Mouse (Mus musculus) limb, embryonic 14.5 days (tissue): ENCODE measurements at regions not wholly inside any gene's neighbourhood (a gene's known extent, or its start where the extent isn't known, plus 50 kb on each side); places are given as distances from the start of the nearest gene placed in this dataset.
"Not testable (repeated sequence)": the region's sequence is repeated elsewhere in the genome, so short reads cannot be mapped to it uniquely, and the experiment has no call there.

ENCODE experiments used
- ATAC-seq: fragments of 200-750 bp; cut with Nextera tagmentation; 2 replicates; pipeline ENCODE4 v1.8.0; 2017; ENCODE audit warnings: low read depth, moderate number of reproducible peaks, moderate TSS enrichment; ENCODE audit not compliant: low FRiP score
- DNase-seq: peaks from one replicate; pipeline ENCODE4 v3.0.0-alpha.2; 2015; ENCODE audit warnings: low spot score
- H3K27ac ChIP-seq: fragments of 300-500 bp; sonication (generic); replicated peaks from 2 replicates; pipeline ENCODE4 v1.5.1; 2014; ENCODE audit warnings: low read depth, mild to moderate bottlenecking, low read length, moderate library complexity, mixed read lengths
- H3K27me3 ChIP-seq: fragments of 300-500 bp; sonication (generic); 2 replicates; pipeline ENCODE4 v1.6.1; 2014; ENCODE audit warnings: low read length, mixed read lengths; ENCODE audit not compliant: control insufficient read depth, insufficient read depth
- H3K36me3 ChIP-seq: fragments of 300-500 bp; sonication (generic); 2 replicates; pipeline ENCODE4 v1.6.1; 2014; ENCODE audit warnings: mild to moderate bottlenecking, low read length, moderate library complexity, mixed read lengths; ENCODE audit not compliant: control insufficient read depth, insufficient read depth
- H3K4me1 ChIP-seq: fragments of 300-500 bp; sonication (generic); 2 replicates; pipeline ENCODE4 v1.6.1; 2014; ENCODE audit warnings: antibody characterized with exemption, low read length, mixed read lengths; ENCODE audit not compliant: control insufficient read depth, insufficient read depth
- H3K4me2 ChIP-seq: fragments of 300-500 bp; sonication (generic); replicated peaks from 2 replicates; pipeline ENCODE4 v1.6.1; 2014; ENCODE audit warnings: low read depth, mild to moderate bottlenecking, low read length, moderate library complexity; ENCODE audit not compliant: severe bottlenecking
- H3K4me3 ChIP-seq: fragments of 300-500 bp; sonication (generic); replicated peaks from 2 replicates; pipeline ENCODE4 v1.5.1; 2014; ENCODE audit warnings: low read length
- H3K9ac ChIP-seq: fragments of 300-500 bp; sonication (generic); 2 replicates; pipeline ENCODE4 v1.6.1; 2014; ENCODE audit warnings: mild to moderate bottlenecking, low read depth, low read length, moderate library complexity; ENCODE audit not compliant: severe bottlenecking
- H3K9me3 ChIP-seq: fragments of 300-500 bp; sonication (generic); 2 replicates; pipeline ENCODE4 v1.6.1; 2016; ENCODE audit warnings: low read length; ENCODE audit not compliant: control insufficient read depth
- POLR2A ChIP-seq: fragments of 200-500 bp; IDR thresholded peaks from 2 replicates; pipeline ENCODE4 v1.8.0; 2012; ENCODE audit warnings: inconsistent platforms, mild to moderate bottlenecking, moderate library complexity, borderline replicate concordance; ENCODE audit not compliant: insufficient read depth, insufficient read length; ENCODE audit errors: extremely low read depth
- WGBS: fragments of 180-500 bp; shearing (Covaris S2); extraction: QIAGEN DNeasy Blood & Tissue Kit; methylation state at CpG from one replicate; pipeline ENCODE4 v1.1.7; 2014; 5-methylcytosine and 5-hydroxymethylcytosine counted together

DNA sequence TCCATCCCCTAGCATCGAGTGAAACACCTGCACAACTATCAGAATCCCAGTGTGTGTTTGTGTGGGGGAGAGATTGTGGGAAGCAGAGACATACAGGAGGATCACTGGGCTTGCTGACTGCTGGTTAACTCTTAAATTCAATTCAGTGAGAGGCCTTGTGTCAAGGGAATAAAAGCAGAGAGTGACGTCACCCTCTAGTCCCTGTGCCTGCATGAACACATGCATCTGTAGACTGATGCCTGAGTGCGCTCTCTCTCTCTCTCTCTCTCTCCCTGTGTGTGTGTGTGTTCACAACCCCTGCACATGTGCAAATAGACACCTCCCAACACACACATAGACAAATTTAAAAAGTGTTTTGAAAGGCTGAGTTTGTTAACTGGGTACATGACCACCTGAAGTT, 146.8 kb upstream of the Bcor start:
- no peaks in the 10 kb centered on the region for H3K9me3 ChIP-seq
- no peak overlapping the region for H3K4me2 ChIP-seq
- ATAC-seq (no peak), DNase-seq (no peak)
- no peaks in the 10 kb centered on the region for H3K4me1 ChIP-seq
- H3K4me3 ChIP-seq: no peak overlapping the region
- H3K36me3 ChIP-seq: no peaks in the 10 kb centered on the region
- H3K27ac ChIP-seq: no peak overlapping the region
- WGBS: 58% methylated on average over 3 of the region's 3 CpGs
- no peak overlapping the region for H3K9ac ChIP-seq
- no peaks in the 10 kb centered on the region for H3K27me3 ChIP-seq
- TF ChIP-seq POLR2A: no peak

- H3K4me3 ChIP-seq: no peak overlapping the region
- WGBS: 79% methylated on average over 5 of the region's 5 CpGs
- H3K9me3 ChIP-seq: no peaks in the 10 kb centered on the region
These were observed 152.4 kb upstream of the Bcor start for GRCm38 (mm10) chrX:12312534-12312933.

GRCm38 (mm10) chrX:12315658-12316057, 155.5 kb upstream of the Bcor start:
- DNase-seq (no peak), ATAC-seq (no peak)
- Histone ChIP-seq H3K27me3 (no peaks in the 10 kb centered on the region), H3K4me1 (no peaks in the 10 kb centered on the region), H3K4me2 (no peak overlapping the region), H3K27ac (no peak overlapping the region), H3K4me3 (no peak overlapping the region), H3K36me3 (no peaks in the 10 kb centered on the region), H3K9me3 (no peaks in the 10 kb centered on the region), H3K9ac (no peak overlapping the region)
- WGBS: 73% methylated on average over 3 of the region's 3 CpGs
- no peak for TF ChIP-seq POLR2A

More at GRCm38 (mm10) chrX:12312534-12312933, 152.4 kb upstream of the Bcor start:
- Histone ChIP-seq H3K4me2 (no peak overlapping the region), H3K36me3 (no peaks in the 10 kb centered on the region), H3K27me3 (no peaks in the 10 kb centered on the region), H3K27ac (no peak overlapping the region), H3K4me1 (no peaks in the 10 kb centered on the region), H3K9ac (no peak overlapping the region)
- DNase-seq: no peak
- ATAC-seq: no peak
- TF ChIP-seq POLR2A: no peak

DNA sequence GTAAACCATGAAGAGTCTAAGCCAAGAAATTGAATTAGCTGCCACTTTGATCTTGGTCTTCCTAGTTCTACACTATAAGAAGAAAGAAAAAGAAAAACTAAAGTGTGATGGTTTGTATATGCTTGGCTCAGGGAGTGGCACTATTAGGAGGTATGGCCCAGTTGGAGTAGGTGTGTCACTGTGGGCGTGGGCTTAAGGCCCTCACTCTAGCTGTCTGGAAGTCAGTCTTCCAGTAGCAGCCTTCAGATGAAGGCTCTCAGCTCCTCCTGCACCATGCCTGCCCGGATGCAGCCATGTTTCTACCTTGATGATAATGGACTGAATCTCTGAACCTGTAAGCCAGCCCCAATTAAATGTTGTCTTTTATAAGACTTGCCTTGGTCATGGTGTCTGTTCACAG, 157.3 kb upstream of the Bcor start:
- H3K4me1 ChIP-seq, DNase-seq, H3K9me3 ChIP-seq, H3K4me2 ChIP-seq, H3K27me3 ChIP-seq, H3K4me3 ChIP-seq, ATAC-seq, H3K27ac ChIP-seq, H3K9ac ChIP-seq, H3K36me3 ChIP-seq: not testable (repeated sequence)
- 64% methylated on average over 2 of the region's 2 CpGs for WGBS

DNA sequence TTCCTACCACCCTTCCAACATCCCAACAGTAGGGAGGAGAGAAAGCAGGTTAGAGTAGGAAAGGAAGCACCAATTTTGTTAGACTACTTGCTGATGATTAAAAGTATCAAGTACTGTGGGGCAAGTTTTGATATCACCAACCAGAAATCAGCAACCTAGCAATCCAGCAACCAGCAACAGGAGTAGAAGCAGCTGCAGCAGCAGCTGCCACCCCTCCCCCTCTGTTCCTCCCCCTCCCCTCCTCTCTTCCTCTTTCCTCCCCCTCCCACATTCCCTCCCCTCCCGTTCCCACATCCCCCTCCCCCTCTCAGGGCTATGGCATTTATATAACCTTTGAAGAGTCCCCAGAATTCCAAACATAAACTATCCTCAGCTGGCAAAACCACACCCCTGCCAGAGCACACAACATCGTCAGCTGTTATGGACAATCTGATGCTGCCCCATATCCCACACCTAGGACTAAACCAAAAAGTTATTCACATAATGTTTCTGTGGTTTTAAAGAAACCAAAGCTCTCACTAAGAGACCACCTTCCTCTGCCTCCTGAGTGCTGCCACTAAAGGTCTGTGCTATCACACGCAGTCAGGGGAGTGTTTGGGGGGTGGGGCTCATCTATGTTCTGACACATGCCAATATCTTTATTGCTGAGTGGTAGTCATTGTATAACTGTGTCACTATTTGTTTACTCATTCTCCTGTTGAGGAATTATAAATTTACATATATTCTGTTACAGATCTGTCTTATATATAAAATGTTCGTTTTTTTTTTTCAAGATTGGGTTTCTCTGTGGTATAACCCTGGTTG, 158.9 kb upstream of the Bcor start:
- 42% methylated on average over 4 of the region's 4 CpGs for WGBS
- no peak for TF ChIP-seq POLR2A
- ATAC-seq: no peak; the same call in 1 of the 2 replicates

More for the DNA sequence above, 158.9 kb upstream of the Bcor start:
- peak; percentile 44 for DNase-seq
- Histone ChIP-seq H3K36me3 (no peaks in the 10 kb centered on the region), H3K4me2 (no peak overlapping the region), H3K9ac (no peak overlapping the region), H3K9me3 (no peaks in the 10 kb centered on the region), H3K4me3 (no peak overlapping the region), H3K4me1 (no peaks in the 10 kb centered on the region), H3K27me3 (no peaks in the 10 kb centered on the region), H3K27ac (no peak overlapping the region)
